Mouse (Mus musculus): ENCODE results near the gene Ypel2.

The Ypel2 gene

GRCm38 (mm10) chr11:86993041-86994037 lies at the start of gene Ypel2:
TSS of gene Ypel2 (minus strand) at chr11:86993707.
- CTCF ChIA-PET = interaction anchor here in 1 of 4 experiments (0.6 to 1.6 kb wide), 4 partner anchors 72 to 982 kb away, joined by 3 to 6 read pairs (median 3); partner anchors contain the start of gene Gdpd1
- POLR2A ChIA-PET = interaction anchor here in 3 of 4 experiments (0.6 to 8.6 kb wide), 15 partner anchors 9 to 388 kb away, joined by 3 to 63 read pairs (median 4); partner anchors contain the start of genes Ska2 (in 2 of the 3), Prr11 (in 1 of the 3) and Smg8 (in 1 of the 3)

DNA sequence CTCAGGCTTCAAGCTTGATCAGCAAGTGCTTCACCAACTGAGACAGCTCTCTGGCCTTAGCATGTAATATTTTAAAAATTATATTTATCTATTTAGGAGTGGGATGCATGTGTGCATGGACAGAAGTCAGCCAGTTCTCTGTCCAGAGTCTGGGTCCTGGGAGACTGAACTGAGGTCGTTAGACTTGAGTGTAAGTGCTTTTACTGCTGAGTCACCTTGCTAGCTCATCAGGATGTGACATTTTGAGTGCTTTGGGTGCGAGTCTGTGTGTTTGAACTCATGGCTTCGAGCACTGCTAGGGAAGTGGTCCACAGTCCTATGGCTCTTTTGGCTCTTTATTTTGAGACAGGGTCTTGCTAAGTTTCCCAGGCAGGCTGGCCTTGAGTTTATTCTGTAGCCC lies 49.5 kb upstream of the Ypel2 start:
- ChIA-PET CTCF (interaction anchor here in 2 of 4 experiments (0.6 to 0.7 kb wide), 2 partner anchors 10 to 29 kb away, joined by 3 to 4 read pairs; no protein-coding TSS in a partner anchor), POLR2A (interaction anchor here in 2 of 4 experiments (0.7 to 1.1 kb wide), 2 partner anchors 66 to 549 kb away, joined by 4 read pairs; partner anchors contain the start of genes Mtmr4 (in 1 of the 2), Prr11 (in 1 of the 2) and Ska2 (in 1 of the 2))

GRCm38 (mm10) chr11:87039307-87039963 lies 45.9 kb upstream of the Ypel2 start:
- ChIA-PET POLR2A (interaction anchor here in 1 of 4 experiments (0.6 to 0.7 kb wide), 3 partner anchors 24 to 214 kb away, joined by 3 read pairs; partner anchors contain the start of gene Ska2), CTCF (interaction anchor here in 3 of 4 experiments (0.5 to 0.6 kb wide), 3 partner anchors 36 to 261 kb away, joined by 3 to 4 read pairs (median 3); no protein-coding TSS in a partner anchor)

DNA sequence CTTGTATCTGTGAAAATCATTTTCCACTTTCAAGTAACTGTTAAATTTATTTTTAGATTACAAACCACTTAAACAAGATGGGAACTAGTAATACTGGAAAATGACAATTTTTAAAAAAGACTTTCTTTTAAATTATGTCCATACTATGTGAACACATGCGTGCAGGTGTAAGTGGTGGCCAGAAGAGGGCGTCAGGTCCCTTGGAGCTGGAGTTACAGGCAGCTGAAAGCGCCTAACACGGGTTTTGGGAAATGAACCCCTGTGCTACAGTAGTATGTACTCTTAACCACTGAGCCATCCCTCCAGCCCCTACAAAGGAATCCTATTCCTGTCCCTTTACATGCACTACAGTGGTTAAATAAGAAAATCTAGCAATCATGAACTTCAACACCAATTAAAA lies 42.7 kb upstream of the Ypel2 start:
- ChIA-PET CTCF (interaction anchor here (0.5 to 4.1 kb wide), 27 partner anchors 8 to 1199 kb away, joined by 3 to 16 read pairs (median 3); partner anchors contain the start of genes Gdpd1 (in 2 of the 4), Ppm1e (in 1 of the 4), Prr11 (in 1 of the 4) and Ska2 (in 1 of the 4)), POLR2A (interaction anchor here (0.6 to 2.8 kb wide), 8 partner anchors 10 to 140 kb away, joined by 3 to 8 read pairs (median 5); partner anchors contain the start of genes Gdpd1 (in 2 of the 4) and Smg8 (in 2 of the 4))

- ChIA-PET CTCF (interaction anchor here in 1 of 4 experiments (0.8 to 1.3 kb wide), 3 partner anchors 8 to 192 kb away, joined by 3 read pairs; no protein-coding TSS in a partner anchor), POLR2A (interaction anchor here in 2 of 4 experiments (0.7 to 2.1 kb wide), 3 partner anchors 9 to 755 kb away, joined by 3 to 5 read pairs (median 3); partner anchors contain the start of genes Prr11 (in 1 of the 2) and Ska2 (in 1 of the 2))
These were observed 34.7 kb upstream of the Ypel2 start for GRCm38 (mm10) chr11:87028212-87028611.

DNA sequence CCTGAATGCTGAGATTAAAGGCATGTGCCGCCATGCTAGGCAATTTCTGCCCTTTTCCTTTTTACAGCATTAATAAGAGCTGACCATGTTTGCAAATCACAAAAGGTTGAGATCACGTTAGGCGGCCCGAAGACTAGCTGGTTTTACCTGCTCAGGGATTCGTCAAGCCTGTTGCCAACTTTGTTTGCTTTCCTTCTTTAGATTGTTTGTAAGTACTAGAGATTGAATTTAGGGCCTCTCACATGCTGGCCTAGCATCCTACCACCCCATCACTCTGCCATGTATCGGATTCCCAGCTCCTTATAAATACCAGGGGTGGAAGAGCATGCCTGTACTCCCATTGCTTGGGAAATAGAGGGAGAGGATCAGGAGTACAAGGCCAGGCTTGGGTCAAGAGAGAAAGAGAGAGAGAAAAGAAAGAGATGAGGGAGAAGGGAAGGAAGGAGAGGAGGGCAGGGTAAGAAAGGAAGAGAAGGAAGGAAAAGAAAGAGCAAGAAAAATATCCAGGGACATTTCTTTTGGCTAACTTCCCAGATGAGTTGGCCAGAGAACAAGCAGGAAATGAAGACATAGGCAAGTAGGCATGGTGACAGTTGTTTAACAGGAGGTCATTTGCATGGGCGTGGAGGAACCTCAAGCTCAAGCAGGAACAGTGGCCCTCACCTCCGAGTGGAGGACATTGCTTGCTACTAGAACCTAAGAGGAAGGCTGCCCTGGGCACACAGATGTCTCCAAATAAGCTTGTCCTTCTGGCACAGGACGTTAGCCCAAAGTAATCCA lies 32.8 kb upstream of the Ypel2 start:
- ChIA-PET CTCF (interaction anchor here in 2 of 4 experiments (0.5 to 1.0 kb wide), 2 partner anchors 17 to 21 kb away, joined by 3 read pairs; no protein-coding TSS in a partner anchor), POLR2A (interaction anchor here in 2 of 4 experiments (0.6 to 1.6 kb wide), 7 partner anchors 9 to 1346 kb away, joined by 3 to 5 read pairs (median 3); partner anchors contain the start of gene Smg8 (in 2 of the 2))

- CTCF ChIA-PET = interaction anchor here in 2 of 4 experiments (0.5 to 0.7 kb wide), 2 partner anchors 10 to 48 kb away, joined by 3 to 8 read pairs; no protein-coding TSS in a partner anchor
- POLR2A ChIA-PET = interaction anchor here in 2 of 4 experiments (0.6 to 1.0 kb wide), 2 partner anchors 10 to 57 kb away, joined by 3 to 4 read pairs; no protein-coding TSS in a partner anchor
These were observed 31.8 kb upstream of the Ypel2 start for GRCm38 (mm10) chr11:87025351-87025750.

GRCm38 (mm10) chr11:87023240-87023639 lies 29.7 kb upstream of the Ypel2 start:
- ChIA-PET CTCF (interaction anchor here (0.5 to 1.9 kb wide), 6 partner anchors 13 to 146 kb away, joined by 3 to 11 read pairs (median 6); no protein-coding TSS in a partner anchor), POLR2A (interaction anchor here (0.6 to 1.4 kb wide), 7 partner anchors 12 to 537 kb away, joined by 3 to 5 read pairs (median 3); partner anchors contain the start of genes Gdpd1 (in 1 of the 4), Rps6kb1 (in 1 of the 4) and Tubd1 (in 1 of the 4))

GRCm38 (mm10) chr11:87022765-87023164 lies 29.3 kb upstream of the Ypel2 start:
- POLR2A ChIA-PET = interaction anchor here (0.7 to 1.4 kb wide), 5 partner anchors 13 to 537 kb away, joined by 3 to 5 read pairs (median 3); partner anchors contain the start of genes Gdpd1 (in 1 of the 4), Rps6kb1 (in 1 of the 4) and Tubd1 (in 1 of the 4)
- CTCF ChIA-PET = interaction anchor here (0.5 to 1.9 kb wide), 8 partner anchors 12 to 146 kb away, joined by 3 to 11 read pairs (median 4); no protein-coding TSS in a partner anchor

DNA sequence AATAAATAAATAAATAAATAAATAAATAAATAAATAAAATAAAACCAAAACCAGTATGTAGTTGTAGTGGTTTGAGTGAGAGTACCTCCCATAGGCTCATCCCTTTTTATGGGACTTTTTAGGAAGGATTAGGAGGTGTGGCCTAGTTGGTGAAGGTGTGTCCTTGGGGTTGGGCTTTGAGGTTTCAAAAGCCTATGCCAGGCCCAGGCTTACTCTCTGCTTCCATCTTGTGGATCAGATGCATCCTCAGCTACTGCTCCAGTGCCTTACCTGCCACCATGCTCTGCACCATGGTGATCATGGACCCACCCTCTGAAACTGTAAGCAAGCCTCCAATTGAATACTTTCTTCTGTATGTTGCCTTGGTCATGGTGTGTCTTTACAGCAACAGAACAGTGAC lies 28.0 kb upstream of the Ypel2 start:
- POLR2A ChIA-PET = no interaction called here

DNA sequence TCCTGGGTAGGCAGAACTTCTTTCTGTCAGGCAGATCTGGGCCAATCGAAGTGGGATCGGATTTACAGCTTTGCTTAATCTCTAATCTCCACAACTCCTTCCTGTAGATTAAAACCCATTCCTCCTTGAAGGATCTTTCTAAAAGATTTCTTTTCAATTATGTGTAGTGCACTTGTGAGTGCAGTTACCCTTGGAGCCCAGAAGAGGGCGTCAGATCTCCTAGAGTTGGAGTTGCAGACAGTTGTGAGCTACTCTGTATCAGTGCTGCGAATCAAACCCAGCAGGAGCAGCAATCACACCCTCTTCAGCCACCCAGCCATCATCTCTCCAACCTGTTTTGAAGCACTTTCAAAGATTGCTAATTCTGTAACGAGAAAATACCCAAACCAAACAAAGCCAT lies 26.9 kb upstream of the Ypel2 start:
- CTCF ChIA-PET = interaction anchor here in 2 of 4 experiments (0.7 to 1.4 kb wide), 4 partner anchors 10 to 487 kb away, joined by 3 to 5 read pairs (median 4); no protein-coding TSS in a partner anchor
- POLR2A ChIA-PET = interaction anchor here in 1 of 4 experiments (0.8 to 1.2 kb wide), 2 partner anchors 9 to 10 kb away, joined by 3 read pairs; no protein-coding TSS in a partner anchor

More for the DNA sequence above, 28.0 kb upstream of the Ypel2 start:
- CTCF ChIA-PET = interaction anchor here in 1 of 4 experiments (1.1 kb wide), 1 partner anchor 14 kb away, joined by 4 read pairs; no protein-coding TSS in a partner anchor

DNA sequence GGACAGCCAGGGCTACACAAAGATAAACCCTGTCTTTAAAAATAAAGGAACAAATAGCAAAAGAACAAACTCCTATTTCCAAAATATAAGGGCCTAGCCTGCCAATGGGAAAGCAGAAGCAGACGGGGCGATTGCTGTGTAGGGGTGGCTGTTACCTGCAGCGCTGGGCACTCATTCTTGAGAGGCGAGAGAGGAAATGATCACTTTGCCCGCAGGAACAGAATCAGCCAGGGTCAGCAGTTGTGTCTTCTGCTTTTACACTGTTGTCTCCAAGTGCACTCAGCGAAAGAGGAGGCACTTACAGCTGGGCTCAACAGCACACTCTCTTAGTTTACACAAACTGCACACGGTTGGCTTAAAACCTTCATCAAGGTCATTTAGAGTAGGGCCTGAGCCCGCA lies 25.9 kb upstream of the Ypel2 start:
- ChIA-PET CTCF (interaction anchor here in 1 of 4 experiments (1.4 kb wide), 1 partner anchor 139 kb away, joined by 5 read pairs; no protein-coding TSS in a partner anchor), POLR2A (interaction anchor here in 2 of 4 experiments (1.0 to 1.4 kb wide), 2 partner anchors 10 to 11 kb away, joined by 3 to 4 read pairs; no protein-coding TSS in a partner anchor)

DNA sequence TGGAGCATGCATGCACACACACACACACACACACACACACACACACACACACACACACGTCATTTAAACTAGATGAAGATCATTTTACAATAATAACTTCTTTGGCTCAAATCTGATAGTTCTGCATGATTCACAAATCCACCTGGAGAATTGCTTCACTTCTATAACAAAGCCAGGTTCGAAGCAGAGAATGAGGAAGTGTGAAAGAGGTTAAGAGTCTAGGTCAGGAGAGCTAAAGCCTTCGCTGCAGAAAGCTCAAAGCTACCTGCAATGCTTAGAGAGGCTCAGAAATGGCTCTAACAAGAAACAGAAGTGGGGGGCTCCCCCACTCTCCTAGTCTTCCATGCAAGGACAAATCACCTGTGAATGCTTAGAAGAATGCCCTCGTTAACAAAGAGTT lies 24.6 kb upstream of the Ypel2 start:
- ChIA-PET POLR2A (interaction anchor here in 2 of 4 experiments (0.7 to 1.4 kb wide), 2 partner anchors 9 to 108 kb away, joined by 4 read pairs; no protein-coding TSS in a partner anchor), CTCF (interaction anchor here in 2 of 4 experiments (0.6 to 0.7 kb wide), 2 partner anchors 140 to 490 kb away, joined by 3 to 7 read pairs; no protein-coding TSS in a partner anchor)

- POLR2A ChIA-PET = interaction anchor here in 3 of 4 experiments (0.6 kb wide), 3 partner anchors 24 to 928 kb away, joined by 3 to 6 read pairs (median 3); no protein-coding TSS in a partner anchor
These were observed 22.2 kb upstream of the Ypel2 start for GRCm38 (mm10) chr11:87015691-87016090.

GRCm38 (mm10) chr11:87010476-87010875 lies 17.0 kb upstream of the Ypel2 start:
- ChIA-PET POLR2A (interaction anchor here (0.5 to 2.0 kb wide), 21 partner anchors 10 to 1153 kb away, joined by 3 to 7 read pairs (median 3); no protein-coding TSS in a partner anchor), CTCF (interaction anchor here (0.6 to 4.4 kb wide), 40 partner anchors 10 to 466 kb away, joined by 3 to 32 read pairs (median 4); partner anchors contain the start of genes Rps6kb1 (in 1 of the 4) and Tubd1 (in 1 of the 4))

More at GRCm38 (mm10) chr11:87015691-87016090, 22.2 kb upstream of the Ypel2 start:
- CTCF ChIA-PET = interaction anchor here in 3 of 4 experiments (0.9 to 1.2 kb wide), 4 partner anchors 20 to 135 kb away, joined by 3 to 4 read pairs (median 3); partner anchors contain the start of gene Gdpd1 (in 1 of the 3)

GRCm38 (mm10) chr11:87007371-87007770 lies 13.9 kb upstream of the Ypel2 start:
- ChIA-PET POLR2A (no interaction called here), CTCF (interaction anchor here in 2 of 4 experiments (0.6 kb wide), 2 partner anchors 262 to 465 kb away, joined by 3 read pairs; no protein-coding TSS in a partner anchor)

All from embryonic stem cell, embryonic (primary cell).